Mouse (Mus musculus): ENCODE results near the gene Rngtt. TPM values are rescaled to one million over a fixed set of nuclear protein-coding genes. Genes with fewer than 3 reads are reported as not detected.
A peak's percentile ranks its signal among the peaks of the same experiment; 100 is the strongest.

Gene Rngtt
- polyA plus RNA-seq, 1 experiment, result 15.0 TPM

DNA sequence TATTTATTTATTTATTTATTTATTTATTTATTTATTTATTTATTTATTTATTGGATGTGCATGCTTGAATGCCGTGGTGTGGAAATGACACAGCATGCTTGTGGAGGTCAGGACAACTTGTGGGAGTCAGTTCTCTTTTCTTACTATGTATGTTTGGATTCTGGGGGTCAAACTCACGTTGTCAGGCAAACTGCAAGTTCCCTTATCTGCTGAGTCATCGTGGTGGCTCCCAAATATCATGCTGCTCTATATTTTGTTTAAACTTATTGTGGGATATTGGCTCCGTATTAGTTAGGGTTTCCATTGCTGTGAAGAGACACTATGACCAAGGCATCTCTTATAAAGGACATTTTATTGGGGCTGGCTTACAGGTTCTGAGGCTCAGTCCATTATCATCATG is 21.0 kb downstream of the Rngtt start:
- DNase-seq (ENCODE audit: low read depth), result no peak
- TF ChIP-seq POLR2A (IDR thresholded peaks at IDR 0.05; ENCODE audit: borderline replicate concordance, extremely low read depth, insufficient read depth, insufficient read length, poor library complexity, severe bottlenecking) (no peak), CTCF (IDR thresholded peaks at IDR 0.05; ENCODE audit: borderline replicate concordance, extremely low read depth, insufficient read depth, insufficient read length) (no peak)

DNA sequence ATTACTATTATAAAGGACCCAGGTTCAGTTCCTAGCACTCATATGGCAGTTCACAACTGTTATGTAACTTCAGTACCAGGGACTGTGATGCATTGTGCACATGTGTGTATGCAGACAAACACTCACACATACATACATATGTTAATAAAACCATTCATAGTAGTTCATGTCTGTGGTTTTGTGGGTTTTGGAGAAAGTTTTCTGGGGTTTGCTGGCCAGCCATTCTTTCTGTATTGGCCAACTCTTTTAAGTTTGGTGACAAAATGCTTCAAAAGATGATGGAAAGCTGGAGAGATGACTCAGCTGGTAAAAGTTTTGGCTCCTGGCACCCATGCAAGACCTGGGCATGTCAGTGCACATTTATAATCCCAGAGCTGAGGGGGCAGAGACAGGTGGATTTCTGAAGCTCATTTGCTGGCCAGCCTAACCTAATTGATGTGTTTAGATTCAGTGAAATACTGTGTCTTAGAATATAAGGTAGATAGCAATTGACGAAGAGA is 22.9 kb downstream of the Rngtt start:
- no peak for DNase-seq (ENCODE audit: low read depth)
- TF ChIP-seq POLR2A (IDR thresholded peaks at IDR 0.05; ENCODE audit: borderline replicate concordance, extremely low read depth, insufficient read depth, insufficient read length, poor library complexity, severe bottlenecking), result no peak
- no peak for TF ChIP-seq CTCF (IDR thresholded peaks at IDR 0.05; ENCODE audit: borderline replicate concordance, extremely low read depth, insufficient read depth, insufficient read length)

DNA sequence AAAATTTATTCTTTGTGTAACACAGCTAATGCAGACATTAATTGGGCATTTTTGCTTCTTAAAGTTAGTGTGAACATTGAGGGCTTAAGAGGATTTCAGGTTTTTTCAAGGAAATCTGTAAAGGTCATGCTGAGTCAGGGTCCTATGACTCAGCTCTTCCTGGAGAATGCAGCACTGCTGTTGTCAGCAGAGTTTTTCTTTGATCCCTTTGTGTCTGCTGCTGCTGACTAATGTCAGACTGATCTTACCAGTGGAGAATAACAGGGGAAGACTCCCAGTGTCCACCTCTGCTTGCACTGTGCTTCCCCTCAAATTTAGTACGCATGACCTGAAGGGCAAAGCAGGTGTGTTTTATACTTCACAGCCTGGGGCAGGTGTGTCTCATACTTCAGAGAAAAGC is 27.9 kb downstream of the Rngtt start:
- DNase-seq (ENCODE audit: low read depth), result peak; percentile 5
- TF ChIP-seq POLR2A (IDR thresholded peaks at IDR 0.05; ENCODE audit: borderline replicate concordance, extremely low read depth, insufficient read depth, insufficient read length, poor library complexity, severe bottlenecking) (no peak), CTCF (IDR thresholded peaks at IDR 0.05; ENCODE audit: borderline replicate concordance, extremely low read depth, insufficient read depth, insufficient read length) (no peak)

DNA sequence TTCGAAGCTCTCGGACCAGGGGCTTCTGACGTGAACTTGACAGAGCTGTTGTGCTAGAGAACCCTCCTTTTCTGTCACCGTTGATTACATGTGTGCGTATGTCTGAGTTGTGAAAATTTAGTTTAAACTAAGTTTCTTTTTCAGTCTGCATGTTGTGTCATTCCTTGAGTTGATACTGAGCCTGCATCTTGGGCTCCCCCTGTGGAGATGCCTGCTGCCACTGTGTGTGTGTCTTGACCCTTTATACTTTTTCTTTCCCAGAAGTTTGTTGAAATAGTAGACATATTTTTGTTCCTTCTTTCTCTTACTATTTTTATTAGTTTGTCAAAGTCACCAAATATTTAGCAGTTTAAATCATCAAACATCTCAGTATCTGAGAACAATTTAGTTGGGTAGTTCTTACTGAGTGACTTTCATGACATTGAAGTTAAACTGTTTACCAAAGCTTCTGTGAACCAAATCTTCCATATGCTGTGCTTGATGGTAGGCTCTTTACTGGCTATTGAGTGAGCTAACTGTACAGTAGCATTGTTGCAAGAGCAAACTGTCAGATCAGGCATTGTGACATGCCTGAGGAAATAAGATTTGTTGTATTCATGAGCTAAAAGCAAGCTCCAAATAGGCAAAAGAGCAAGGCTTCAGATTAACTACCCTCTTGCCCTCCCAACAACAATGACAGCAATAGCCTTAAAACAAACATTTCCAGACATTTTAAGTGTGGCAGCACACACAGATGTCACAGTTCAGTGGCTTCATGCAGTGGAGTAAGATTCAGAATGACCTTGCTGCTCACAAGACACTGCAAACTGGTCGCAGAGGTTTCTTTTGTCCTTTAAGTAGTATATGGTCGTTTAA is 33.0 kb downstream of the Rngtt start:
- no peak for TF ChIP-seq CTCF (IDR thresholded peaks at IDR 0.05; ENCODE audit: borderline replicate concordance, extremely low read depth, insufficient read depth, insufficient read length)
- no peak for TF ChIP-seq POLR2A (IDR thresholded peaks at IDR 0.05; ENCODE audit: borderline replicate concordance, extremely low read depth, insufficient read depth, insufficient read length, poor library complexity, severe bottlenecking)
- no peak for DNase-seq (ENCODE audit: low read depth)

DNA sequence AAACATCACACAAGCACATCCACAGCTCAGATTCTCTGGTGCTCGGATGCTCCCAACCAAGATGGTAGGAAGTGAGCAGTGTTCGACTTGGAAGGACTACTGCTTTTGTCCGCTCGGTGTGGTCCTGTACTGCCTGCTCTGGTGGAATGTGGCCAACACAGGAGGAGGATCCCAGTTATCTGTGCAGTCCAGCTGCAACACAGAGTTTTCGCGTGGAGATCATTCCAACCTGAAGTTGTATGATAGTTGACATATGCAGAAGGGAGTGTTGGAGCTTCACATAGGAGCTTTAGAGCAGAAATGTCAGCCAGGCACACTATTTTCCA is 33.6 kb downstream of the Rngtt start:
- no peak for TF ChIP-seq POLR2A (IDR thresholded peaks at IDR 0.05; ENCODE audit: borderline replicate concordance, extremely low read depth, insufficient read depth, insufficient read length, poor library complexity, severe bottlenecking)
- TF ChIP-seq CTCF (IDR thresholded peaks at IDR 0.05; ENCODE audit: borderline replicate concordance, extremely low read depth, insufficient read depth, insufficient read length), result no peak
- DNase-seq (ENCODE audit: low read depth), result no peak

DNA sequence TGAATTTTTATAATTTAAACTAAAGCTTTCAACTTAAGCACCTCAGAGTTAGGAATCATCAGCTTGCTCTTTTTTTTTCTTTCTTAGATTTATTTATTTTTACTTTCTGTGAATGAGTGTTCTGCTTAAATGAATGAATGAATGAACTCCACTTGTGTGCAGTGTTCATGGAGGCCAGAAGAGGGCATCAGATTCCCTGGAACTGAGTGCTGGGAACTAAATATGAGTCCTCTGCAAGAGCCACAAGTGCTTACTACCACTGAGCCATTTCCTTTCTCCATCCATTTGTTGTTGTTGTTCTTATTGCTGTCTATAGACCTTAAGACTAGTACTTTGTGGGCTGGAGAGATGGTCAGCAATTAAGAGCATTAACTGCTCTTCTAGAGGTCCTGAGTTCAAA is 53.3 kb downstream of the Rngtt start:
- no peak for DNase-seq (ENCODE audit: low read depth)
- TF ChIP-seq CTCF (IDR thresholded peaks at IDR 0.05; ENCODE audit: borderline replicate concordance, extremely low read depth, insufficient read depth, insufficient read length) (0 out of 2 replicates have a peak, but pooled peaks have one; percentile 4), POLR2A (IDR thresholded peaks at IDR 0.05; ENCODE audit: borderline replicate concordance, extremely low read depth, insufficient read depth, insufficient read length, poor library complexity, severe bottlenecking) (no peak)

DNA sequence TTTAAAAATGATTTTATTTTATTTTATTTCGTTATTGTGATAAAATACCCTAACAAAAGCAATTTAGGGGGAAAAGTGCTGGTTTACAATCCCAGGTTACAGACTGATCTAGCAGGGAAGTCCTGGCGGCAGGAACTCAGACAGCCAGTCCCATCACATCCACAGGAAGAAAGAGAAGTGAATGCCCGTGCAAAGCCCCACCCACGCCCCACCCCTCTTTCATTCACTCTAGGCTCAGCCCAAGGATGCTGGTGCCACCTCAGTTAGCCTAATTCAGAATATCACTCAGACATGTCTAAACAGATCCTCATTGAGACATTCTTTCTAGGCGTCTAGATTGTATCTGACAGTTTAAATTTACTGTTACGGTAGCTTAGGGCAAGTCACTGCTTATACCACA is 64.8 kb downstream of the Rngtt start:
- no peak for TF ChIP-seq CTCF (IDR thresholded peaks at IDR 0.05; ENCODE audit: borderline replicate concordance, extremely low read depth, insufficient read depth, insufficient read length)
- no peak for TF ChIP-seq POLR2A (IDR thresholded peaks at IDR 0.05; ENCODE audit: borderline replicate concordance, extremely low read depth, insufficient read depth, insufficient read length, poor library complexity, severe bottlenecking)
- DNase-seq (ENCODE audit: low read depth), result no peak

DNA sequence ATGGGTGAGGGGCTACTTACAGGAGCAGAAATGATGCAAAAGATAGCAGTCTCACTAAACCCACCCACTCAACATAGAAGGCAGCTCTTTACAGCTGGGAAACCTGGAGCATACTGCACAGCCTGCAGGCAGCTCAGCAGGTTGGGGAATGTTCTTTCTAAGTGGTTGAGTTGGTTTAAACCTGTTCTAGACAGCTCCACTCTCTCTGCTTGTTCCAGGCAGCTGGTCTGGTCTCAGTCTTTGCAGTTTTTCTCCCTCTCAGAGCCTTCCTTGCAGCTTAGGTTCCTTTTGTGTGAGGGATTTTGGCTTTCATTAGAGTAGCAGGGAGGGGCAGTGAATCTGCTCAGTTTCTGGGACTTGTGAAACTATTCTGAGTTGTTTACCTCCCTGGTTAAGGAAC is 67.5 kb downstream of the Rngtt start:
- peak; percentile 5 for DNase-seq (ENCODE audit: low read depth)
- TF ChIP-seq POLR2A (IDR thresholded peaks at IDR 0.05; ENCODE audit: borderline replicate concordance, extremely low read depth, insufficient read depth, insufficient read length, poor library complexity, severe bottlenecking) (no peak), CTCF (IDR thresholded peaks at IDR 0.05; ENCODE audit: borderline replicate concordance, extremely low read depth, insufficient read depth, insufficient read length) (no peak)

DNA sequence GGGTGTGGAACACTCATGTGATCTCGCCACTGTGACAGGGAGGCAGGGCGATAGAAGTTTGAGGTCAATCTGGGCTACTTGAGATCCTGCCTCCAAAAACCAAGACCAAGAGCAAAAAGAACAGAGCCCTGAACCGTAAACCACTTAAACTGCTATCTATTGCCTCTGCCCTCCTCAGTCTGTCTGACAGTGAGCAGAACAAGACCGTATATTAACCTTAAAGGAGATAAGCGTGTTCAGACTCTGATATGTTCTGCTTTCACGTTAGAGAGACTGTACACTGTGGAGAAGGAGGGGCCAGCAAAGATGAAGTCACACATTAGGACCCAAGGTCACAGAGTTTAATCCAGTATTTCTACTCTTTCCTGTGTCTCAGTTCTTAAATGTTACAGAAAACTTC is 68.8 kb downstream of the Rngtt start:
- no peak for TF ChIP-seq POLR2A (IDR thresholded peaks at IDR 0.05; ENCODE audit: borderline replicate concordance, extremely low read depth, insufficient read depth, insufficient read length, poor library complexity, severe bottlenecking)
- no peak for TF ChIP-seq CTCF (IDR thresholded peaks at IDR 0.05; ENCODE audit: borderline replicate concordance, extremely low read depth, insufficient read depth, insufficient read length)
- DNase-seq (ENCODE audit: low read depth), result no peak

DNA sequence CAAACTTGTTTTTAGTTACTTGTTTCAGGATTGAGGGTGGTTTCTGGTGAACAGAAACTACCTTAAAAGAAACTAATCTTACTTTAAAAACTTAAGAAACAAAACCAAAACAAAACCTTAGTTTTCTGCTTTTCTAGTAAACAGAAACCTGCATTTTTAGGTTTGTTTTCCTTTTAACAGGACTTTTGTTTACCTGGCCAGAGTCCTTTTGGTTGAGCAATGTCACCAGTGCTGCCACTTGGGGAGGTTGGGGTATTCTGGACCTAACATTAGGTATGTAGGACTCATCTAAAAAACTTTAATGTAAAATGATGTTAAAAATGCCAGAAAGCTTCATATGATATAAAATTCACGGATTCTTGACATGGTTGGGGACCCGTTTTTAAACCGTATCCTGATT is 78.8 kb downstream of the Rngtt start:
- TF ChIP-seq POLR2A (IDR thresholded peaks at IDR 0.05; ENCODE audit: borderline replicate concordance, extremely low read depth, insufficient read depth, insufficient read length, poor library complexity, severe bottlenecking), result no peak
- TF ChIP-seq CTCF (IDR thresholded peaks at IDR 0.05; ENCODE audit: borderline replicate concordance, extremely low read depth, insufficient read depth, insufficient read length), result no peak
- DNase-seq (ENCODE audit: low read depth), result no peak

DNA sequence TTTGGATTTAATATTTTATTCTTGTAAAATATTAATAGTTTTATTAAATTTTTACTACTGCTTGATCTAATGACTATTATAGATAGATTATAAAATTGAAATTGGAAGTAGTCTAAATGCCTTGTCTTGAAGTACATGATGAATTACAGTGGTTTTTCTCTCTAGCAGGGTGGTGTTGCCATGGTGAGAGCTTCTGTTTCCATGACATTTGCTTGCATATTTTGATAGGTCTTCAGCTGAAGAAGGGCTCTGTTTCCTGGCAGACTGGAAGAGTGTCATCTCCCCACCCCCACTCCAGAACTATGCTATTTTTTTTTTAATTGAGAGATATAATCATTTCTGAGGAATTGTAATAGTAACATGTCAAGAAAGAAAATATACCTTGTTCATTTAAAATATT is 80.5 kb downstream of the Rngtt start:
- DNase-seq (ENCODE audit: low read depth), result peak; percentile 90
- no peak for TF ChIP-seq POLR2A (IDR thresholded peaks at IDR 0.05; ENCODE audit: borderline replicate concordance, extremely low read depth, insufficient read depth, insufficient read length, poor library complexity, severe bottlenecking)
- TF ChIP-seq CTCF (IDR thresholded peaks at IDR 0.05; ENCODE audit: borderline replicate concordance, extremely low read depth, insufficient read depth, insufficient read length), result no peak

DNA sequence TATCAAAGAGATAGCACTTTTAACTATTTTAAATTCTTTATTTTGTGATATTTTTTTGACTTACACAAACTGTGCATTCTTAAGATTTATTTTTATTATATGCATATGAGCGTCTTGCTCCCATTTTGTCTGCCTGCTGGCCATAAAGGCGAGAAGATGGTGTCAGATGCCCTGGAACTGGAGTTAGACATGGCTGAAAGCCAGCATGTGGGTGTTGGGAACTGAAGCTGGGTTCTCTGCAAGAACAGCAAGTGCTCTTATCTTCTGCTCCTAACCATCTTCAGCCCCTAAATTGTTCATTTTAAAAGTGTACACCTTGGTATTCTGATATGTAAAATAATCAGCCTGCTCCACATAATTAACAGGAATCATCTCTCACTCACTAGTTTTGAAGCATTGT is 83.3 kb downstream of the Rngtt start:
- TF ChIP-seq POLR2A (IDR thresholded peaks at IDR 0.05; ENCODE audit: borderline replicate concordance, extremely low read depth, insufficient read depth, insufficient read length, poor library complexity, severe bottlenecking) (no peak), CTCF (IDR thresholded peaks at IDR 0.05; ENCODE audit: borderline replicate concordance, extremely low read depth, insufficient read depth, insufficient read length) (no peak)
- no peak for DNase-seq (ENCODE audit: low read depth)

All from brain, embryonic 14.5 days (tissue).